Mouse (Mus musculus) cerebellum, postnatal 14 days (tissue): ENCODE results near the gene Abcc9.
A peak's percentile ranks its signal among the peaks of the same experiment; 100 is the strongest.
"Not testable (repeated sequence)": the region's sequence is repeated elsewhere in the genome, so short reads cannot be mapped to it uniquely, and the experiment has no call there.

Experiments used
- DNase-seq, 2 experiments: peaks; one replicate each; pipeline ENCODE4 v3.0.0; 2021; ENCODE audit warnings: mixed read lengths in 2 of 2

Gene Abcc9

GRCm38 (mm10) chr6:142703441-142703930, 1.4 kb upstream of the Abcc9 start:
- peak; percentile 15 to 36 for DNase-seq

- no peak for DNase-seq
Observed at GRCm38 (mm10) chr6:142701161-142701560, 954 bp downstream of the Abcc9 start.

GRCm38 (mm10) chr6:142700753-142701152, 1.4 kb downstream of the Abcc9 start:
- no peak for DNase-seq

GRCm38 (mm10) chr6:142692085-142692484, 10.0 kb downstream of the Abcc9 start:
- DNase-seq, result no peak

GRCm38 (mm10) chr6:142689673-142690072, 12.4 kb downstream of the Abcc9 start:
- no peak for DNase-seq

- no peak for DNase-seq
Observed at GRCm38 (mm10) chr6:142682985-142683691, 19.0 kb downstream of the Abcc9 start.

GRCm38 (mm10) chr6:142670021-142670420, 32.1 kb downstream of the Abcc9 start:
- no peak for DNase-seq

- no peak for DNase-seq
Observed at GRCm38 (mm10) chr6:142669343-142669742, 32.8 kb downstream of the Abcc9 start.

- DNase-seq, result no peak
Observed at GRCm38 (mm10) chr6:142668831-142669230, 33.3 kb downstream of the Abcc9 start.

- DNase-seq, result no peak
Observed at GRCm38 (mm10) chr6:142668419-142668766, 33.7 kb downstream of the Abcc9 start.

GRCm38 (mm10) chr6:142667701-142668418, 34.3 kb downstream of the Abcc9 start:
- DNase-seq, result no peak

GRCm38 (mm10) chr6:142662056-142662455, 40.1 kb downstream of the Abcc9 start:
- DNase-seq, result not testable (repeated sequence)

- DNase-seq, result peak; percentile 28 to 59
Observed at GRCm38 (mm10) chr6:142659038-142659437, 43.1 kb downstream of the Abcc9 start.

GRCm38 (mm10) chr6:142654561-142654960, 47.6 kb downstream of the Abcc9 start:
- DNase-seq, result no peak

- DNase-seq, result no peak
Observed at GRCm38 (mm10) chr6:142652175-142652574, 49.9 kb downstream of the Abcc9 start.

- no peak for DNase-seq
Observed at GRCm38 (mm10) chr6:142649331-142649730, 52.8 kb downstream of the Abcc9 start.

GRCm38 (mm10) chr6:142645474-142645873, 56.6 kb downstream of the Abcc9 start:
- no peak for DNase-seq

GRCm38 (mm10) chr6:142639301-142639700, 62.8 kb downstream of the Abcc9 start:
- no peak for DNase-seq

- no peak for DNase-seq
Observed at GRCm38 (mm10) chr6:142635654-142636053, 66.5 kb downstream of the Abcc9 start.

GRCm38 (mm10) chr6:142635185-142635583, 66.9 kb downstream of the Abcc9 start:
- no peak for DNase-seq

GRCm38 (mm10) chr6:142634530-142635184, 67.5 kb downstream of the Abcc9 start:
- DNase-seq, result no peak

GRCm38 (mm10) chr6:142623351-142623750, 78.8 kb downstream of the Abcc9 start:
- no peak for DNase-seq

GRCm38 (mm10) chr6:142616659-142617058, 85.5 kb downstream of the Abcc9 start:
- DNase-seq, result no peak

GRCm38 (mm10) chr6:142614324-142614723, 87.8 kb downstream of the Abcc9 start:
- peak; percentile 42 to 61 for DNase-seq
